Mouse (Mus musculus): ENCODE data around the gene Ubl7. TPM values are rescaled to one million over a fixed set of nuclear protein-coding genes. Genes with fewer than 3 reads are reported as not detected.

Gene Ubl7
- total and polyA plus RNA-seq, 3 experiments: 24.7 to 81.1 (median 37.3) TPM

DNA sequence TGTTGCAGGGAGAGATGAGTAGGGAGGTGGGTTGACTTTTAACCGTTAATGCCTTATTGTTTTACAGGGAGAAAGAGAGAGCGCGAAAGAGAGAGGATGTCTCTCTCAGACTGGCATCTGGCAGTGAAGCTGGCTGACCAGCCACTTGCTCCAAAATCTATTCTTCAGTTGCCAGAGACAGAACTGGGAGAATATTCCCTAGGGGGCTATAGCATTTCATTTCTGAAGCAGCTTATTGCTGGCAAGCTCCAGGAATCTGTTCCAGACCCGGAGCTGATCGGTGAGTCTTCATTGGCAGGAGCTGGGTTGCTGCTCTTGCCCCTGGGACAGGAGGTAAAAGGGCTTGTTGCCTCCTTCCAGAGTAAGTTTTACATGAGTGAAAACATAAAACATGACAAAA lies 1.8 kb downstream of the Ubl7 start:
- peaks cover 19 to 33% of the 10 kb centered on the region in 2 experiments for H3K36me3 ChIP-seq (replicated peaks in 1 of 2; ENCODE audit: control insufficient read depth in 1 of 2, insufficient read depth in 1 of 2, low read length in 1 of 2)
- H3K4me3 ChIP-seq (replicated peaks in 1 of 3; ENCODE audit: low read depth in 2 of 3, low read length in 2 of 3, poor library complexity in 1 of 3): no peak overlapping the region
- H3K27ac ChIP-seq (ENCODE audit: insufficient read depth, low read depth): no peak overlapping the region
- H3K27me3 ChIP-seq (replicated peaks): no peaks in the 10 kb centered on the region
- peaks cover 17% of the 10 kb centered on the region for H3K79me2 ChIP-seq (replicated peaks; ENCODE audit: control insufficient read depth, extremely low read depth, insufficient read depth, poor library complexity, severe bottlenecking)
- dilution Hi-C loops (cut with MboI; ENCODE audit: extremely low pct_ligation_motif_present, extremely low pct_unique_long_range_greater_than_20kb, low sequenced_read_pairs): no loop called here
- no peak for DNase-seq (ENCODE audit: extremely low read depth)
- H3K9me3 ChIP-seq (replicated peaks; ENCODE audit: low read length): no peaks in the 10 kb centered on the region
- H3K4me1 ChIP-seq (ENCODE audit: control insufficient read depth in 1 of 2, insufficient read depth in 2 of 2): peaks cover 3 to 26% of the 10 kb centered on the region in 2 experiments; a peak in 3 of 4 replicates
- in situ Hi-C loops (cut with MboI; ENCODE audit: low pct_ligation_motif_present, low pct_unique_long_range_greater_than_20kb, low sequenced_read_pairs): no loop called here
- no peak overlapping the region for H3K9ac ChIP-seq (ENCODE audit: insufficient read depth, low read depth)
- no peak for TF ChIP-seq MAFK (IDR thresholded peaks at IDR 0.05; ENCODE audit: insufficient replicate concordance, low read length)
- TF ChIP-seq JUN (IDR thresholded peaks at IDR 0.05; ENCODE audit: insufficient read depth, low read depth, low read length): no peak
- TF ChIP-seq ZMIZ1 (IDR thresholded peaks at IDR 0.05; ENCODE audit: low read depth, low read length): no peak
- TF ChIP-seq IRF4 (IDR thresholded peaks at IDR 0.05; ENCODE audit: low read depth, low read length): no peak
- no peak for TF ChIP-seq MAZ (IDR thresholded peaks at IDR 0.05; ENCODE audit: low read depth, low read length)
- no peak for TF ChIP-seq USF1 (IDR thresholded peaks at IDR 0.05; ENCODE audit: low read depth, low read length)
- H3K4me2 ChIP-seq (ENCODE audit: insufficient read depth, low read depth, poor library complexity, severe bottlenecking): no peak overlapping the region

DNA sequence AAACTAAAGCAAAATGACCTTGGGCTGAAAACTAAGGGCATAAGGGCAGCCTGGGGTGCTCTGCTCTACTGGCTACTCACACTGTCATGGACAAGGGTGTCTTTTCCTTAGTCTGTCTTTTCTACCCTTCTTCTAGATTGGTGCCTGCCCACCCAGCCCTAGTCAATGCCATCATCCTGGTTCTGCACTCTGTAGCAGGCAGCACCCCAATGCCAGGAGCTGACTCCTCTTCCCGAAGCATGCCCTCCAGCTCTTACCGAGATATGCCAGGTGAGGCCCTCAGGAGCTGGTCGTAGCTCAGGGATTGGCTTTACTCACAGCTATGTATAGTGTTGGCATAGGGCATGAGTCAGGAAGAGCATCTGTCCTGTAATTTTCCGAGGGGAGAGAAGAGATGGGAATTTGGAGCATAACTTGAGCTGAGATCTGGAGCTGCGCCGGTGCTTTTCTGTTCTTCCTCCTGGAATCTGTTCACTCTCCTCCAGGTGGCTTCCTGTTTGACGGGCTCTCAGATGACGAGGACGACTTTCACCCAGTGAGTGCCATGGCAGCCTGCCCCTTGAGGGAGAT lies 10.8 kb downstream of the Ubl7 start:
- H3K9ac ChIP-seq (ENCODE audit: insufficient read depth, low read depth): no peak overlapping the region
- peaks cover 76 to 88% of the 10 kb centered on the region in 2 experiments for H3K36me3 ChIP-seq (replicated peaks in 1 of 2; ENCODE audit: control insufficient read depth in 1 of 2, insufficient read depth in 1 of 2, low read length in 1 of 2)
- DNase-seq (ENCODE audit: extremely low read depth): no peak
- H3K9me3 ChIP-seq (replicated peaks; ENCODE audit: low read length): no peaks in the 10 kb centered on the region
- H3K27me3 ChIP-seq (replicated peaks): no peaks in the 10 kb centered on the region
- H3K4me3 ChIP-seq (replicated peaks in 1 of 3; ENCODE audit: low read depth in 2 of 3, low read length in 2 of 3, poor library complexity in 1 of 3): no peak overlapping the region
- peaks cover 0 to under 1% of the 10 kb centered on the region in 2 experiments; a peak in 1 of 4 replicates for H3K4me1 ChIP-seq (ENCODE audit: control insufficient read depth in 1 of 2, insufficient read depth in 2 of 2)
- H3K79me2 ChIP-seq (replicated peaks; ENCODE audit: control insufficient read depth, extremely low read depth, insufficient read depth, poor library complexity, severe bottlenecking): no peaks in the 10 kb centered on the region
- no peak overlapping the region for H3K27ac ChIP-seq (ENCODE audit: insufficient read depth, low read depth)
- no peak overlapping the region for H3K4me2 ChIP-seq (ENCODE audit: insufficient read depth, low read depth, poor library complexity, severe bottlenecking)
- in situ Hi-C loops (cut with MboI; ENCODE audit: low pct_ligation_motif_present, low pct_unique_long_range_greater_than_20kb, low sequenced_read_pairs) (no loop called here), dilution Hi-C loops (cut with MboI; ENCODE audit: extremely low pct_ligation_motif_present, extremely low pct_unique_long_range_greater_than_20kb, low sequenced_read_pairs) (no loop called here)
- TF ChIP-seq MAX (IDR thresholded peaks at IDR 0.05; ENCODE audit: low read length) (no peak), PAX5 (IDR thresholded peaks at IDR 0.05; ENCODE audit: low read length) (no peak), ZNF384 (IDR thresholded peaks at IDR 0.05; ENCODE audit: low read depth, low read length) (no peak), MAZ (IDR thresholded peaks at IDR 0.05; ENCODE audit: low read depth, low read length) (no peak), IRF4 (IDR thresholded peaks at IDR 0.05; ENCODE audit: low read depth, low read length) (no peak)

GRCm38 (mm10) chr9:57922381-57922780 lies 11.6 kb downstream of the Ubl7 start:
- in situ Hi-C loops (cut with MboI; ENCODE audit: low pct_ligation_motif_present, low pct_unique_long_range_greater_than_20kb, low sequenced_read_pairs): no loop called here
- H3K36me3 ChIP-seq (replicated peaks in 1 of 2; ENCODE audit: control insufficient read depth in 1 of 2, insufficient read depth in 1 of 2, low read length in 1 of 2): peaks cover 80 to 92% of the 10 kb centered on the region in 2 experiments
- dilution Hi-C loops (cut with MboI; ENCODE audit: extremely low pct_ligation_motif_present, extremely low pct_unique_long_range_greater_than_20kb, low sequenced_read_pairs): no loop called here

More at GRCm38 (mm10) chr9:57922381-57922780, 11.6 kb downstream of the Ubl7 start:
- peaks cover 3 to 6% of the 10 kb centered on the region in 2 experiments; a peak in 2 of 4 replicates for H3K4me1 ChIP-seq (ENCODE audit: control insufficient read depth in 1 of 2, insufficient read depth in 2 of 2)
- H3K9ac ChIP-seq (ENCODE audit: insufficient read depth, low read depth): no peak overlapping the region
- H3K27me3 ChIP-seq (replicated peaks): no peaks in the 10 kb centered on the region
- H3K4me2 ChIP-seq (ENCODE audit: insufficient read depth, low read depth, poor library complexity, severe bottlenecking): no peak overlapping the region
- no peak overlapping the region for H3K27ac ChIP-seq (ENCODE audit: insufficient read depth, low read depth)
- DNase-seq (ENCODE audit: extremely low read depth): no peak
- no peak overlapping the region for H3K4me3 ChIP-seq (replicated peaks in 1 of 3; ENCODE audit: low read depth in 2 of 3, low read length in 2 of 3, poor library complexity in 1 of 3)
- TF ChIP-seq ZKSCAN1 (IDR thresholded peaks at IDR 0.05; ENCODE audit: borderline replicate concordance, low read depth, low read length): no peak
- H3K79me2 ChIP-seq (replicated peaks; ENCODE audit: control insufficient read depth, extremely low read depth, insufficient read depth, poor library complexity, severe bottlenecking): no peaks in the 10 kb centered on the region
- no peaks in the 10 kb centered on the region for H3K9me3 ChIP-seq (replicated peaks; ENCODE audit: low read length)
